Mouse (Mus musculus) heart, adult 18-20 months (tissue): Measurements from ENCODE around the gene Sin3a. TPM values are rescaled to one million over a fixed set of nuclear protein-coding genes. Genes with fewer than 3 reads are reported as not detected.
A peak's percentile ranks its signal among the peaks of the same experiment; 100 is the strongest.

Source experiments
- DNase-seq, 2 experiments: peaks; one replicate each; pipeline ENCODE4 v3.0.0; 2021 to 2022; ENCODE audit warnings: mixed read lengths in 1 of 2
- long read RNA-seq, 2 experiments: library from polyadenylated mRNA; stranded (forward); transcript quantifications; one replicate each; pipeline ENCODE4 v2.0.0; 2021
- total RNA-seq, 2 experiments: library from RNA; stranded (reverse); gene quantifications; 2 replicates each; pipeline ENCODE4 v1.2.3; 2021

The Sin3a gene
- total RNA-seq = 10 to 100 TPM; 23.0 to 23.6 TPM
- long read RNA-seq, experiment 1, partial matches to known transcripts = 0 of 5 reads
- long read RNA-seq, experiment 1, other reads (novel, unspliced or antisense) = 5 of 5 reads
- long read RNA-seq, experiment 2, partial matches to known transcripts = 1 of 4 reads
- long read RNA-seq, experiment 2, other reads (novel, unspliced or antisense) = 3 of 4 reads

DNA sequence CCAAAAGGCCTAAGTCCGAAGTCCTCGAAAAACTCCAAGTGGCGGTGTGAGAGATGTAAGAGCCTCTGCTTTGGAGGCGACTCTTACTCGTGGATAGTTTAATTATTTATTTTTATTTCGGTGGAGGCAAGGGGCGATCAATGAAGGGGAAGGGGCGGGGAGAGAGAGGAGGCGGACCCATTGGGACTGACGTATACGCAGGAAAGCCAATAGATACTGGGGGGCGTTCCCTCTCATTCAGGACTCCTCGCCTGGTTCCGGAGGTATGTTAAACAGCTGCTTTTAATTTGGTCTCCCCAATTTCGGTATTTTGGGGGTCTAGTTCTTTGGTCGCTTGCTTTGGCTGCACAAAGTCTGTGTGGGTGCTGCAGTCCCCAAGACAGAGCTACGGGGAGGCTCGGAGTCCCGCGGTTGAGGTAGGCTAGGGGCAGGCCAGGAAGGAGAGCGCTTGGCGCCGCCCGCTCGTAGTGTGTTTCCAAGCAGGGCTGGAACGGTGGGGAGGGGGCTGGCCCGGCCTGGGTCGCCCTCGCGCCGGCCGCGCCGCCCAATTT is at the start of gene Sin3a:
Gene Sin3a (plus strand): TSS at position 240 of the 551 bp plus-strand sequence.
- DNase-seq = peak; percentile 85 to 87

GRCm38 (mm10) chr9:57031756-57032155 is 40.1 kb upstream of the Sin3a start:
- DNase-seq = no peak

DNA sequence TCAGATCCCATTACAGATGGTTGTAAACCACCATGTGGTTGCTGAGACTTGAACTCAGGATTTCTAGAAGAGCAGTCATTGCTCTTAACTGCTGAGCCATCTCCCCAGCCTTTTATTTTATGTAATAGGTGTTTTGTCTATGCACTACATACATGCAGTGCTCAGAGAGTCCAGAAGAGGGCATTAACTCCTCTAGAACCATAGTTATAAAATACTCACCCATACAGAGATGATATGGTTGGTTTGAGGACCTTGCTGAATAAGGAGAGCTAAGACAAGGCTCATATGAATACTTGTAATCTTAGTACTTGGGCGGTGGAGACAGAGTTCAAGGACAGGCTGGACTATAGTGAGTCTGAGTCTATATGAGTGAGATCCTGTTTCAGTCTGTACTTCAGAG is 15.6 kb upstream of the Sin3a start:
- peak; percentile 64 to 76 for DNase-seq

- no peak for DNase-seq
Measured at GRCm38 (mm10) chr9:57064164-57064563, 7.7 kb upstream of the Sin3a start.

DNA sequence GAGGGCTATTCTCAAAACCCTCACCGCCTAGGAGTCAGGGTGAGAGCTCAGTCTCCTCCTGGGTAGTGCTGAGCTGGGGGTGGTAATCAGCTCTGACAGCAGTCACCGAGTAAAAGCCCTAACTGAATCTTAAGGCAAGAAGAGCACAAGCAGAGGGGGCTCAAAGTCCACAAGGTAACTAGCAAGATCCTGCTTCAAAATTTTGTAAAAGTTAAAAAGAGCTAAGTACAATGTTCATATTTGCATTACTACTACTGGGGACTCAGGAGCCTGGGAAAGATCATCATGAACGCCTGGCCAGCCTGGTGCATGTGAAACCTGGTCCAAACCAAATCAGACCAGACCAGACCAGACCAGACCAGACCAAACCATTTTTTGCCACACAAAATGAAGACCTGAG is 3.6 kb upstream of the Sin3a start:
- no peak for DNase-seq

- no peak for DNase-seq
Measured at GRCm38 (mm10) chr9:57070262-57070661, 1.6 kb upstream of the Sin3a start.

- no peak for DNase-seq
Measured at GRCm38 (mm10) chr9:57070800-57071545, 867 bp upstream of the Sin3a start.

DNA sequence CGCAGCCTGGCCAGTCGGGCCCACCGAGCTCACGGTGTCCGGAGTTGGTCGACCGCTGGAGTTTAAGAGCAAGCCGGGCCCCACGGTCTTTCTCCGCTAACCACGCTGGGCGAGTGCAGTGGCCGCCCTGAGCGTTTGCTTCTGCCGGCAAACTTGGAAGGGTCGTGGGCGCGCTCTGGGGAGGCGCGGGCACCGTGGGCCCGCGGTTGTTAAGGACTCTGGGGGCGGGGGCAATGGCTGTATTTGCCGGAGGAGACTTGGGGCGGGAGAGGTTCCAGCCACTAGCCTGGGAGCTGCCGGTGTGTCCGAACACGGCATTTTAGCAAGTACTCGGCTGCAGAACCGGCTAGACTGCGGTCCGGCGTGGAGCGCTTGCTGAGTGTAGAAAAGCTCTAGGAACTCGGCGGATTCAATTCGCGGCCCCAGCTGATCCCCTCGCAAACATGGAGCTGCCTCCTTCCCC is 717 bp downstream of the Sin3a start:
- no peak for DNase-seq

DNA sequence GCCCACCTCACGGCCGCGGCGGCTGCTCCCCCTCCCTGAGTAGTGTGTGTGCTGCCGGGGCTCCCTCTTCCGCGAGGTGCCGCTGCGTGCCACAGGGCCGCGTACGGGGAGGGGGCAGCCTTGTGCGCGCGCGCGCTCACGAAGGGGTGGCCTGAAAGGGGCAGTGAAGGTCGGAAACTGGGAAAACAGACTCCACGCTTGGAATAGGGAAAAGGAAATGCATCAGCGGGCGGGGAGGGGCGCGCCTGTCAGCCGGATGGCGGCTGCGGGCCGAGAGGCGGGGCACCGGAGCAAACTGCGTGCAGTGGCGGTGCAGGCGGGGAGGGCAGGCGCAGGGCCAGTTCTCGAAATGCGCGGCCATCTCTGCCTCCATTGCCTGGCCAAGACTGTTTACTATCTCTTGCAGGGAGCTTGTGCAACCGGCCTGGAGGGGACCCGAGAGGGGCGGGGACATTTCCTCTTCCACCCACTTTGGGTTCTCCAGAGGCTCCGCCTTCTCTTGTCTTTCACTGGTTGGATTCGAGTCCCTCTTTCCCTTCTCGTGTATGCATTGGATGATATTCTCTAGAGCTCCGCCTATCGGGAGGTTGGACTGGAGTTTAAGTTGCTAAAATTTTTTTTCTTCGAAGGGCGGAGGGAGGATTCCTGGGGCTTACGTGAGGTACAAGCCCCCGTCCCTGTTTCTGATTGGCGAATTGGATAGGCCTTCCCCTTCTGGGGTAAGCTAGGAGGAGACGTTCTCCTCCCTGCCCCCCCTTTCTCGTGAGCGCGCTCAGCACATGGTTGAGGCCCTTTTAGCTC is 1.3 kb downstream of the Sin3a start:
- DNase-seq = peak; percentile 98 to 100

- DNase-seq = no peak
Measured at GRCm38 (mm10) chr9:57073790-57074094, 1.9 kb downstream of the Sin3a start.

DNA sequence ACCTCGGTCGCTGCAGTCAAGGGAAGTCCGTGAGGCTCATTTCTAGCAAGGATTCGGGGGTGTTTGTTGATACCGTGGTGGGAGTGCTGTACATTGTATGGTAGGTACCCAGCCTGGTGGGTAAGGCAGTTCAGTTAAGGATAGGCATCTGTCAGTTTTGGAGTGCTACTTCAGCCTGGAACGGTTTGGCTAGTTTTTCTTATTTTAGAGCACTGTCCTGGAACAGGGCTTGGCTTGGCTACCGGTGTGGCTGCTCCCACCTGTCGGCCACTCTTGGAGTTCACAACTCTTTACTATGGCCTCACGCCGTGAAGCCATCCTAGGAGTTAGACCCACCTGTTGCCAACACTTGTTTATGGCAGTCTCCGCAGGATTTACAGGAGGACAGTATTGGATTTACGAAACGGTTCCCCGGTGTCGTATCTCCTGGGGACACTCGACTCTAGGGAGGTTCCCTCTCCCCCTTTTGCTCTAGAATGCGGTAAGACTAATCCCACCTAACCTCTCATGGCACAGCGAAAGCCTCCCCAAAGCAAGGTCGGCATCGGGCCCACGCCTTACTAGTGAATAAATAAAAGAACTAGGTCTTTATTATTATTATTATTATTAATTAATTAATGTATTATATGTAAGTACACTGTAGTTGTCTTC is 2.5 kb downstream of the Sin3a start:
- DNase-seq = peak; percentile 38 to 62

- peak; percentile 84 to 87 for DNase-seq
Measured at GRCm38 (mm10) chr9:57074822-57075603, 3.2 kb downstream of the Sin3a start.

- DNase-seq = peak; percentile 99 to 100
Measured at GRCm38 (mm10) chr9:57075681-57076381, 4.0 kb downstream of the Sin3a start.

- DNase-seq = peak; percentile 90 to 93
Measured at GRCm38 (mm10) chr9:57076701-57077660, 5.1 kb downstream of the Sin3a start.

- DNase-seq = no peak
Measured at GRCm38 (mm10) chr9:57082236-57082635, 10.4 kb downstream of the Sin3a start.

GRCm38 (mm10) chr9:57117261-57117755 is 45.5 kb downstream of the Sin3a start:
- DNase-seq = no peak

DNA sequence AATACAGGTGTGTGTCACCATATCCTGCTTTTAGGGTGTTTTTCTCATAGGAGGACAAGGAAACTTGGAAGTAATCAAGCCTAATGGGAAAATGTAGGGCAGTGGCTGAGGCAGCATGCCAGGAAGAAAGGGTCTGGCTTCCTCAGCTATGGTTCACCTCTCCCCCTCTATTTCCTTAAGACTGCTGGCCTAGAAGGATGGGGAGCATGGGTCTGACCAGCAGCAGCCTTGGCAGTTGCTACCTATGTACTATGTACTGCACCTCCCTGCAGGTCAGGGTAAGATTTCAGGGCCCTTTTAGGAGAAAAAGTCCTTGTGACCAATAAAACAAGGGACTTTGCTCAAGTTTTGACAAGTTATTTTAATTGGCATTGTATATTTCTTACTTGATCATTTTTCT is 57.8 kb downstream of the Sin3a start:
- DNase-seq = no peak

DNA sequence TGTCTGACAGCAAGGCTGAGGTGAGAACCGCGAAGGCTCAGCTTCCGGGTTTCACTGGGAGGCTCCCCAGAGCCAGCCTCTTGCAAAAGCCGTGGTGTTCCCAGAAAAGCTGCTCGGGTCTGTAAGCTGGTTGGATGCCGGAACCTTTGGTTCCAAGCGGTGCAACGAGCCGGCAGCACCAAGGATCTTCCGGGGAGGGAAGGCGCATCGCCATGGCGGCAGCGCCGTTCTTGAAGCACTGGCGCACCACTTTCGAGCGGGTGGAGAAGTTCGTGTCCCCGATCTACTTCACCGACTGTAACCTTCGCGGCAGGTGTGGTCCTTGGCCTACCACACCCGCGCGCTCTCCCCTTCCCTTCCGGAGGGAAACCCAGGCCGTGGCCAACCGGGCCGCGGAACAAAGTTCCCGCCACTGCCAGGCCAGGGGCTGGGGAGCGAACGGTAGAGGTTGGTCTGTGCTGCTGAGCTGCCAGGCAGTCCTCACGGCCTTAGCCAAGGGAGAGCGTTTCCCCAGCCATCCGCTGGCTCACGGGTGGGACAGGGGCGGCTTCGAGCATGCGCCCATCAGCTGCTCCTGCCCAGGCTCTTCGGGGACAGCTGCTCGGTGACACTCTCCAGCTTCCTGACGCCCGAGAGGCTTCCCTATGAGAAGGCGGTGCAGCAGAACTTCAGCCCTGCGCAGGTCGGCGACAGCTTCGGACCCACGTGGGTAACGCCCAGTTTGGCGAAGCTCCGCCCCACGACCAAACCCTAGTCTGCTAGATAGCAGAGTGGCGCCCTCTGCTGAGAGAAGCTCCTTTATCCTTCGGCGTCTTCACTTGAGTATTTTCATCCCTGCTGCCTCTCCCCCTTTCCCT is 59.0 kb downstream of the Sin3a start, which contains the start of gene Man2c1:
Gene Man2c1 (plus strand): TSS at position 114 of the 857 bp plus-strand sequence.
- peak; percentile 95 to 97 for DNase-seq
